Mouse (Mus musculus) small intestine, adult 2 months (tissue): ENCODE results near the gene Pafah2.

Source experiments
- CTCF ChIP-seq: fragments of 200-500 bp; IDR thresholded peaks from 2 replicates; pipeline ENCODE4 v1.5.1; 2012; ENCODE audit warnings: low read depth, mild to moderate bottlenecking, control low read depth, inconsistent platforms, low read length, moderate library complexity, mixed read lengths; ENCODE audit not compliant: insufficient replicate concordance, insufficient read length; ENCODE audit errors: extremely low read depth
- POLR2A ChIP-seq: fragments of 200-500 bp; IDR thresholded peaks from 2 replicates; pipeline ENCODE4 v1.6.1; 2012; ENCODE audit warnings: low read depth, mild to moderate bottlenecking, control low read depth, inconsistent platforms, low read length, moderate library complexity

DNA sequence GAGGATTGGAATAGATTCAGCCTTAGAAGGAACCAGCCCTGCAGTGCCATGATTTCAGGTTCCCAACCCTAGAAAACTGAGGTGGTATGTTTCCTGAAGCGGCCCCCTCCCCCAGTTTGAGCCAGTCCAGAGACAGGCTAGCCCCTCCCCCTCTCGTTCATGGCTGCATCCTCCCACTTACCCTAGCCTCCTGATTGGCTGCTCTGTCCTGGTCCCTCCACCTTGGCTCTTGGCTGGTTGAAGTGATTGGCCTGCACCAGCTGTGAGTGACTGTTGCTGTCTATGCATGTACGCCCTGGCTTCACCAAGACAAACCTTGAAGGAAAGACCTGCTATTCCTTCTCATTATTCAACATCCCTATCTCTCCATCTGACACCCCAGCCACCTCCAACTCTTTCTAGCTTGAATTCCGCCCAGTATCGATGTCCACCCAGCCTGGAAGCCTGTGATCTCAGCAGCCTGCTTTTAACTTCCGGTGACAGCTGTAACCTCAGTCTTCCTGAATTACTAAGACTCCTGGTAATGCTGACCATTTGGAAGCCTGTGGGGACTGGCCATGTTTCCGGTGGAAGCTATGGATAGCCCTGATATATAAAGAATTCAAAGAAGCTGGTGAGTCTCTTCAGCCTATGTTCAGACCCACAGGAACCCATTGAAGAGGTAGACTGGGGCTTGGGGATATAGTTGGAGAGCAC lies 61.2 kb downstream of the Pafah2 start:
- TF ChIP-seq CTCF (no peak), POLR2A (no peak)
